Mouse (Mus musculus) intestine, postnatal 0 days (tissue): ENCODE measurements around the gene Nhlrc3. TPM values are rescaled to one million over a fixed set of nuclear protein-coding genes. Genes with fewer than 3 reads are reported as not detected.

ENCODE experiments used
- ATAC-seq: fragments of 200-750 bp; cut with Nextera tagmentation; 2 replicates; pipeline ENCODE4 v1.8.0; 2017; ENCODE audit warnings: mild to moderate bottlenecking, moderate TSS enrichment, moderate library complexity
- H3K27ac ChIP-seq: fragments of 300-500 bp; sonication (generic); 2 replicates; pipeline ENCODE4 v1.5.1; 2014; ENCODE audit warnings: mild to moderate bottlenecking, low read depth, low read length, moderate library complexity
- H3K27me3 ChIP-seq: fragments of 300-500 bp; sonication (generic); replicated peaks from 2 replicates; pipeline ENCODE4 v1.6.1; 2014; ENCODE audit warnings: low read length, mixed read lengths; ENCODE audit not compliant: control insufficient read depth, insufficient read depth
- H3K36me3 ChIP-seq: fragments of 300-500 bp; sonication (generic); 2 replicates; pipeline ENCODE4 v1.6.1; 2014; ENCODE audit warnings: mild to moderate bottlenecking, moderate library complexity; ENCODE audit not compliant: control insufficient read depth, insufficient read depth
- H3K4me1 ChIP-seq: fragments of 300-500 bp; sonication (generic); replicated peaks from 2 replicates; pipeline ENCODE4 v1.6.1; 2014; ENCODE audit warnings: antibody characterized with exemption, low read length, mixed read lengths; ENCODE audit not compliant: control insufficient read depth, insufficient read depth
- H3K4me2 ChIP-seq: fragments of 300-500 bp; sonication (generic); replicated peaks from 2 replicates; pipeline ENCODE4 v1.6.1; 2014; ENCODE audit warnings: low read depth, mild to moderate bottlenecking, moderate library complexity
- H3K4me3 ChIP-seq: fragments of 300-500 bp; sonication (generic); 2 replicates; pipeline ENCODE4 v1.5.1; 2014; ENCODE audit warnings: low read depth, low read length
- H3K9ac ChIP-seq: fragments of 300-500 bp; sonication (generic); 2 replicates; pipeline ENCODE4 v1.6.1; 2014; ENCODE audit warnings: mild to moderate bottlenecking, low read depth, low read length
- H3K9me3 ChIP-seq: fragments of 300-500 bp; sonication (generic); 2 replicates; pipeline ENCODE4 v1.6.1; 2016; ENCODE audit warnings: mixed run types; ENCODE audit not compliant: control insufficient read depth
- CTCF ChIP-seq: sonication (generic); IDR thresholded peaks from 2 replicates; pipeline ENCODE4 v1.5.1; 2016; ENCODE audit warnings: low read depth, mild to moderate bottlenecking, control low read depth, antibody characterized with exemption, moderate library complexity
- WGBS: fragments of 180-500 bp; shearing (Covaris S2); extraction: QIAGEN DNeasy Blood & Tissue Kit; methylation state at CpG from one replicate; pipeline ENCODE4 v1.1.7; 2014; 5-methylcytosine and 5-hydroxymethylcytosine counted together
- polyA plus RNA-seq: library from polyadenylated mRNA; unstranded; fragments of >200 nt; fragmentation: Nextera tagmentation; extraction: Ambion mirVana; gene quantifications from 2 replicates; pipeline ENCODE4 v1.2.1, GENCODE M21; 2015

Nhlrc3 gene
- polyA plus RNA-seq, 1 experiment from 2014 or later = 21.0 TPM

- 0 out of 2 replicates have a peak, but pooled peaks have one; percentile 37 for ATAC-seq
- no peak for TF ChIP-seq CTCF
- Histone ChIP-seq H3K9ac (no peak overlapping the region), H3K4me1 (no peaks in the 10 kb centered on the region; the same call in 1 of the 2 replicates), H3K27me3 (no peaks in the 10 kb centered on the region), H3K4me3 (no peak overlapping the region), H3K27ac (no peak overlapping the region), H3K36me3 (peaks cover 53% of the 10 kb centered on the region), H3K4me2 (no peak overlapping the region), H3K9me3 (no peaks in the 10 kb centered on the region)
- 69% methylated on average over 5 of the region's 5 CpGs for WGBS
These were observed 6.5 kb upstream of the Nhlrc3 start for GRCm38 (mm10) chr3:53469650-53470049.

- H3K27me3 ChIP-seq = no peaks in the 10 kb centered on the region
- no peak overlapping the region for H3K4me3 ChIP-seq
- H3K9me3 ChIP-seq = no peaks in the 10 kb centered on the region
- no peak overlapping the region for H3K27ac ChIP-seq
- TF ChIP-seq CTCF = no peak
- H3K9ac ChIP-seq = no peak overlapping the region
- WGBS = 75% methylated on average over 5 of the region's 5 CpGs
- peaks cover under 1% of the 10 kb centered on the region; the same call in 1 of the 2 replicates for H3K4me1 ChIP-seq
- H3K36me3 ChIP-seq = peaks cover 30% of the 10 kb centered on the region
- ATAC-seq = no peak
- H3K4me2 ChIP-seq = no peak overlapping the region
These were observed 4.2 kb upstream of the Nhlrc3 start for GRCm38 (mm10) chr3:53467356-53467755.

- peaks cover 21% of the 10 kb centered on the region for H3K36me3 ChIP-seq
- H3K9ac ChIP-seq = no peak overlapping the region
- H3K4me3 ChIP-seq = no peak overlapping the region
- no peak for ATAC-seq
- TF ChIP-seq CTCF = no peak
- no peaks in the 10 kb centered on the region for H3K9me3 ChIP-seq
- no peaks in the 10 kb centered on the region for H3K27me3 ChIP-seq
- H3K4me1 ChIP-seq = peaks cover 4% of the 10 kb centered on the region; the same call in 1 of the 2 replicates
- no peak overlapping the region for H3K4me2 ChIP-seq
- H3K27ac ChIP-seq = no peak overlapping the region
- 60% methylated on average over 9 of the region's 9 CpGs for WGBS
These were observed 3.3 kb upstream of the Nhlrc3 start for GRCm38 (mm10) chr3:53466481-53466880.

- WGBS = 20% methylated on average over 6 of the region's 6 CpGs
- Histone ChIP-seq H3K36me3 (peaks cover 10% of the 10 kb centered on the region), H3K4me1 (peaks cover 4% of the 10 kb centered on the region; the same call in 1 of the 2 replicates), H3K9me3 (no peaks in the 10 kb centered on the region), H3K4me2 (peak overlapping the region; percentile 70), H3K9ac (no peak overlapping the region), H3K27me3 (no peaks in the 10 kb centered on the region), H3K27ac (no peak overlapping the region), H3K4me3 (peak overlapping the region; percentile 83)
- TF ChIP-seq CTCF = no peak
- no peak for ATAC-seq
These were observed 2.2 kb upstream of the Nhlrc3 start for GRCm38 (mm10) chr3:53465330-53465729.

GRCm38 (mm10) chr3:53464146-53464698 lies 1.1 kb upstream of the Nhlrc3 start:
- Histone ChIP-seq H3K9ac (peak overlapping the region; percentile 95), H3K4me3 (peak overlapping the region; percentile 83), H3K9me3 (no peaks in the 10 kb centered on the region), H3K4me1 (peaks cover 4% of the 10 kb centered on the region; the same call in 1 of the 2 replicates), H3K27ac (peak overlapping the region; percentile 36; the same call in 1 of the 2 replicates), H3K4me2 (peak overlapping the region; percentile 70), H3K27me3 (no peaks in the 10 kb centered on the region), H3K36me3 (peaks cover 10% of the 10 kb centered on the region; the same call in 1 of the 2 replicates)
- under 1% methylated on average over 20 of the region's 20 CpGs for WGBS
- no peak for TF ChIP-seq CTCF
- ATAC-seq = no peak

GRCm38 (mm10) chr3:53463765-53464114 lies 608 bp upstream of the Nhlrc3 start:
- TF ChIP-seq CTCF = no peak
- WGBS = under 1% methylated on average over 35 of the region's 35 CpGs

More at GRCm38 (mm10) chr3:53463765-53464114, 608 bp upstream of the Nhlrc3 start:
- Histone ChIP-seq H3K4me3 (peak overlapping the region; percentile 83), H3K36me3 (peaks cover 10% of the 10 kb centered on the region), H3K27ac (peak overlapping the region; percentile 87), H3K9ac (peak overlapping the region; percentile 95), H3K27me3 (no peaks in the 10 kb centered on the region), H3K4me1 (peaks cover 4% of the 10 kb centered on the region; the same call in 1 of the 2 replicates), H3K4me2 (peak overlapping the region; percentile 70), H3K9me3 (no peaks in the 10 kb centered on the region)
- ATAC-seq = peak; percentile 50
